Mouse (Mus musculus) lung, postnatal 25 days (tissue): ENCODE data around the gene Trim3.

Experiments
- DNase-seq: peaks from one replicate; pipeline ENCODE4 v3.0.0; 2022; ENCODE audit warnings: low spot score

The Trim3 gene

DNA sequence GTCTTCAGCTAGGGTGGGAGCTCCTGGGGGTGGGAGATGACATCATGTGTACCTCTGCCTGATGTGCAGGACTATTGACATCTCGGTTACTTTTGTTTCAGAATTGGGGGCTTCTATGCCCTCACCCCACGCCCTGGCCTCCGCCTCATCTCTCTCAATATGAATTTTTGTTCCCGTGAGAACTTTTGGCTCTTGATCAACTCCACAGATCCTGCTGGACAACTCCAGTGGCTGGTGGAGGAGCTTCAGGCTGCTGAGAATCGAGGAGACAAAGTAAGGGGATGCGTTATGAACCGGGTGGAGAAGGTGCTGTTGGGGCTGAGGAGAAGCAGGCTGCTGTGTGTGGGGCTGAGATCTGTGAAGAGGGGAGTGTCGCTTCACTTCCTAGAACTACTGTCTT is 77.0 kb downstream of the Trim3 start:
- DNase-seq = no peak

GRCm38 (mm10) chr7:105555571-105555970 is 77.8 kb downstream of the Trim3 start:
- no peak for DNase-seq
